Mouse (Mus musculus): Measurements from ENCODE around the gene Hip1r. TPM values are rescaled to one million over a fixed set of nuclear protein-coding genes. Genes with fewer than 3 reads are reported as not detected.

Gene Hip1r
- total and polyA plus RNA-seq, 2 experiments: 9.7 to 11.5 TPM

DNA sequence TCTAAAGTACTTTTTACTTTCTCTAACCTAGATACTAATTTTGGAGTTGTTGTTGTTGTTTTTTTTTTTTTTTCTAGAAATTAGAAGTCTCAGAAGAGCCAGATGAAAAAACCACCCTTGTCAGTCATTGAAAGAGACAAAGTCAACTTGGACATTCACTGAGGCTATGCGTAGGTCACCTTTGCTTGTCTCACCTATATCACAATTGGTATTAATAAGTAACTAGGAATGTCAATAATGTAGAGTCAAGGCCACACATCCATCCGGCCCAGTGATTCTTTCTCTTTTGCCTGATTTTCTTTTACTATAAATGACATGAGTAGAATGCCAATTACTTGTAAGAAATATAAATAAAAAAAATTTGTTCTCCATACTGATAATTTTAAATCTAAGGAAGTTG lies 6.7 kb upstream of the Hip1r start:
- Histone ChIP-seq H3K36me3 (ENCODE audit: control insufficient read depth, insufficient read depth, low read length) (no peaks in the 10 kb centered on the region), H3K4me1 (ENCODE audit: control insufficient read depth, insufficient read depth, low read length) (no peaks in the 10 kb centered on the region; the same call in 1 of the 2 replicates), H3K27ac (replicated peaks; ENCODE audit: insufficient read depth, low read depth, low read length) (no peak overlapping the region), H3K27me3 (ENCODE audit: control insufficient read depth, insufficient read depth, low read length) (no peaks in the 10 kb centered on the region), H3K4me3 (ENCODE audit: insufficient read depth, low read depth, low read length) (no peak overlapping the region), H3K9ac (ENCODE audit: low read depth, low read length) (no peak overlapping the region), H3K79me2 (ENCODE audit: control insufficient read depth, insufficient read depth, low read length) (no peaks in the 10 kb centered on the region)
- no peak for TF ChIP-seq CTCF (IDR thresholded peaks at IDR 0.05; ENCODE audit: low read depth, low read length)
- no peak for TF ChIP-seq POLR2A (IDR thresholded peaks at IDR 0.05; ENCODE audit: extremely low read depth, insufficient read depth, low read length)
- peak; percentile 64 for DNase-seq (ENCODE audit: extremely low read depth, low read depth, low spot score)
- 27% methylated on average over 2 of the region's 2 CpGs for WGBS

DNA sequence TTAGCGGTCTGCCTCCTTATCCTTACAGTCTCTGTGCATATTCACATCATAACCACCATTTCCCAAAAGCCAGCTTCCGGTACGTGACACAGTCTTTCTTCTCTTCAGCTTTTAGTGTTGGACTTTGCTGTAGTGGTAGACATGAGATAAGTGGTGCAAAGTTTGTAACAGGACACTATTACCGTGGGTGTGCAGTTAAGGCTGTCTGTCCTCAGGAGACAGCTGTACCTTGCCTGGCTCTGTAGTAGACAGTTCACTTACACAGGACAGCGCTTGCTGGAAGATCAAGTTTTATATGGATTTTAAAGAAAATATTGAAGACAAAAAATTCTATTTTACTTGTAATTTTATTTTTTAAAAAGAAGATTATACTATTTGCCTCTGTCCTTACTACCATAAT lies 5.0 kb upstream of the Hip1r start:
- Histone ChIP-seq H3K79me2 (ENCODE audit: control insufficient read depth, insufficient read depth, low read length) (no peaks in the 10 kb centered on the region), H3K27me3 (ENCODE audit: control insufficient read depth, insufficient read depth, low read length) (no peaks in the 10 kb centered on the region), H3K4me1 (ENCODE audit: control insufficient read depth, insufficient read depth, low read length) (no peaks in the 10 kb centered on the region; the same call in 1 of the 2 replicates), H3K9ac (ENCODE audit: low read depth, low read length) (no peak overlapping the region), H3K36me3 (ENCODE audit: control insufficient read depth, insufficient read depth, low read length) (no peaks in the 10 kb centered on the region), H3K27ac (replicated peaks; ENCODE audit: insufficient read depth, low read depth, low read length) (no peak overlapping the region), H3K4me3 (ENCODE audit: insufficient read depth, low read depth, low read length) (no peak overlapping the region)
- 77% methylated on average over 5 of the region's 5 CpGs for WGBS
- TF ChIP-seq CTCF (IDR thresholded peaks at IDR 0.05; ENCODE audit: low read depth, low read length) (no peak), POLR2A (IDR thresholded peaks at IDR 0.05; ENCODE audit: extremely low read depth, insufficient read depth, low read length) (no peak)
- no peak for DNase-seq (ENCODE audit: extremely low read depth, low read depth, low spot score)

DNA sequence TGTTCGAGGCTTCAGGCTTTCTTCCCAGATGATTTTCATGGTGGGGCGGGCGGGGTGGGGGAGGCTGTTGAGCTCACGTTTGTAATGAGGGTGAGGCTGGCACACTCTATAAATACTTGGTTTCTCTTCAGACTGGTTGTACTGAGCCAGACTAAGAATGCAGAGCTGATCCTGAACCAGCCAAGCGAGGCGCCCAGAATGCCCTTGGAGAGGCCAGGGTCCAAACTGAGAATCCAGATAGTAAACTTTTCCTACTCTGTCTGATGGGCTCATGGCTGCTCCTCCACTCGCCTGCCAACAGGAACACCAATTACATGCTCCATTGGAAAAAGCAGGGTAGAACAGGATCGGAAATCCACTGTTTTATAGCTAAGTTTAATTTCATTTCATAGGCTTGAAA lies 4.2 kb upstream of the Hip1r start:
- TF ChIP-seq POLR2A (IDR thresholded peaks at IDR 0.05; ENCODE audit: extremely low read depth, insufficient read depth, low read length): no peak
- TF ChIP-seq CTCF (IDR thresholded peaks at IDR 0.05; ENCODE audit: low read depth, low read length): no peak
- H3K27ac ChIP-seq (replicated peaks; ENCODE audit: insufficient read depth, low read depth, low read length): no peak overlapping the region

DNA sequence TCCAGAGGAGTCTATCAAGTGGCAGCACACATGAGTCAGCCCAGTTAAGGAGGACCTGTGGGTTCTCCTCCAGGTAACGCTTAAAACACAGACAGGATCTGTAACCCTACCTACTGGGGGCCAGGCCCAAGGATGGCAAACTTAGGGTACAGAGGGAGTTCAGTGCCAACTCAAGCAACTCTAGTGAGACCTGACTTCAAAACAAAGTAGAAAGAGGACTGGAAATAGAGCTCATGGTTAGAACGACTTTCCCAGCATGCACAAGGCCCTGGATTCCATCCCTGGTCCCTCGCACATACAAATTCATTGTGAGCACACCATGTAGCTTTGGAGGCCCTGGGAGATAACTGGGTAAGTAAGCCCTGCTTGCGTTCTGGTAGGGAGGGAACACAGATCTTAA lies 2.9 kb upstream of the Hip1r start:
- DNase-seq (ENCODE audit: extremely low read depth, low read depth, low spot score): no peak
- H3K4me3 ChIP-seq (ENCODE audit: insufficient read depth, low read depth, low read length): no peak overlapping the region
- no peaks in the 10 kb centered on the region for H3K79me2 ChIP-seq (ENCODE audit: control insufficient read depth, insufficient read depth, low read length)
- H3K27me3 ChIP-seq (ENCODE audit: control insufficient read depth, insufficient read depth, low read length): no peaks in the 10 kb centered on the region
- H3K9ac ChIP-seq (ENCODE audit: low read depth, low read length): no peak overlapping the region
- no peak overlapping the region for H3K27ac ChIP-seq (replicated peaks; ENCODE audit: insufficient read depth, low read depth, low read length)
- 92% methylated on average over 4 of the region's 4 CpGs for whole genome bisulfite sequencing
- H3K4me1 ChIP-seq (ENCODE audit: control insufficient read depth, insufficient read depth, low read length): peaks cover 10% of the 10 kb centered on the region
- H3K36me3 ChIP-seq (ENCODE audit: control insufficient read depth, insufficient read depth, low read length): no peaks in the 10 kb centered on the region
- TF ChIP-seq POLR2A (IDR thresholded peaks at IDR 0.05; ENCODE audit: extremely low read depth, insufficient read depth, low read length) (no peak), CTCF (IDR thresholded peaks at IDR 0.05; ENCODE audit: low read depth, low read length) (no peak)

More for the DNA sequence above, 4.2 kb upstream of the Hip1r start:
- 79% methylated on average over 8 of the region's 8 CpGs for WGBS
- Histone ChIP-seq H3K79me2 (ENCODE audit: control insufficient read depth, insufficient read depth, low read length) (no peaks in the 10 kb centered on the region), H3K4me3 (ENCODE audit: insufficient read depth, low read depth, low read length) (no peak overlapping the region), H3K9ac (ENCODE audit: low read depth, low read length) (no peak overlapping the region), H3K27me3 (ENCODE audit: control insufficient read depth, insufficient read depth, low read length) (no peaks in the 10 kb centered on the region), H3K36me3 (ENCODE audit: control insufficient read depth, insufficient read depth, low read length) (no peaks in the 10 kb centered on the region), H3K4me1 (ENCODE audit: control insufficient read depth, insufficient read depth, low read length) (peaks cover 2% of the 10 kb centered on the region; the same call in 1 of the 2 replicates)
- DNase-seq (ENCODE audit: extremely low read depth, low read depth, low spot score): no peak

DNA sequence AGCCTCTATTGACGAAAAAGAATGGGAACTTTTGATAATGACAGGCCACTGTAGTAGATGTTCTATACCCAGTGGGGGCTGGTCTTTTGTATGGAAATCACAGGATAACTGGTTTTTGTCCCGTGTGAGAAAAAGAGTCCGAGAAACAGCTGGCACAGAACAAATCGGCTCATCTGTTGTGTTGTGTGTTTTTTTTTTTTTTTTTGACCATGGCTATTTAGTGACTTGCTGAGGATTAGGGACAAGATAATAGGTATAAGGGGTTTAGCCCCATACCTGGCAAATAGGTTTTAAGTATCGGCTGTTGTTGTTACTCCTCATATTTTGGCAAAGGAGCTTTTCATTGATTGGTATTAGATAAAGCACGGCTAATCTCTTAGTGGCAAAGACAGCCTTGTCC lies 975 bp upstream of the Hip1r start:
- WGBS: 61% methylated on average over 6 of the region's 6 CpGs
- Histone ChIP-seq H3K36me3 (ENCODE audit: control insufficient read depth, insufficient read depth, low read length) (no peaks in the 10 kb centered on the region), H3K79me2 (ENCODE audit: control insufficient read depth, insufficient read depth, low read length) (no peaks in the 10 kb centered on the region), H3K9ac (ENCODE audit: low read depth, low read length) (no peak overlapping the region), H3K27ac (replicated peaks; ENCODE audit: insufficient read depth, low read depth, low read length) (no peak overlapping the region), H3K27me3 (ENCODE audit: control insufficient read depth, insufficient read depth, low read length) (no peaks in the 10 kb centered on the region), H3K4me3 (ENCODE audit: insufficient read depth, low read depth, low read length) (no peak overlapping the region), H3K4me1 (ENCODE audit: control insufficient read depth, insufficient read depth, low read length) (peaks cover 24% of the 10 kb centered on the region)
- no peak for TF ChIP-seq POLR2A (IDR thresholded peaks at IDR 0.05; ENCODE audit: extremely low read depth, insufficient read depth, low read length)
- no peak for DNase-seq (ENCODE audit: extremely low read depth, low read depth, low spot score)

DNA sequence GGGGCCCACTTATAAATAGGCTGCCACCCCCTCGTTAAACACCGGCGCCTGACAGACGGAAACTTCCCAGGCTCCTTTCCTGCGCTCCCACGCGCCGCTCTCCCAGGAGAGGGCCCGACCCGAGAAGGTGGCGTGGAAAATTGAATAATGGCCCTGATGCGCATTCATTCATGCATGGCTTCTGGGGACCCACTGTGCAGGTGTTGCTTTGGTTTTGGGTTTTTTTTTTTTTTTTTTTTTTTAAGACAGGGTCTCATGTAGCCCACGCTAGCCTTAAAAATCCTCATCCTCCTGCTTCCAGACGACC lies 704 bp downstream of the Hip1r start:
- Histone ChIP-seq H3K27me3 (ENCODE audit: control insufficient read depth, insufficient read depth, low read length) (no peaks in the 10 kb centered on the region), H3K79me2 (ENCODE audit: control insufficient read depth, insufficient read depth, low read length) (peaks cover 6% of the 10 kb centered on the region; the same call in 1 of the 2 replicates), H3K27ac (replicated peaks; ENCODE audit: insufficient read depth, low read depth, low read length) (peak overlapping the region; percentile 85), H3K9ac (ENCODE audit: low read depth, low read length) (peak overlapping the region; percentile 99), H3K4me3 (ENCODE audit: insufficient read depth, low read depth, low read length) (peak overlapping the region; percentile 71), H3K36me3 (ENCODE audit: control insufficient read depth, insufficient read depth, low read length) (no peaks in the 10 kb centered on the region), H3K4me1 (ENCODE audit: control insufficient read depth, insufficient read depth, low read length) (peaks cover 35% of the 10 kb centered on the region)
- TF ChIP-seq POLR2A (IDR thresholded peaks at IDR 0.05; ENCODE audit: extremely low read depth, insufficient read depth, low read length): no peak
- TF ChIP-seq CTCF (IDR thresholded peaks at IDR 0.05; ENCODE audit: low read depth, low read length): no peak
- DNase-seq (ENCODE audit: extremely low read depth, low read depth, low spot score): no peak
- 2% methylated on average over 14 of the region's 14 CpGs for WGBS

Data from liver, adult 2 months (tissue).